Mouse (Mus musculus): Measurements from ENCODE around the gene Trim40. TPM values are rescaled to one million over a fixed set of nuclear protein-coding genes. Genes with fewer than 3 reads are reported as not detected.

The Trim40 gene
- total RNA-seq, 1 experiment, result 0.18 TPM

DNA sequence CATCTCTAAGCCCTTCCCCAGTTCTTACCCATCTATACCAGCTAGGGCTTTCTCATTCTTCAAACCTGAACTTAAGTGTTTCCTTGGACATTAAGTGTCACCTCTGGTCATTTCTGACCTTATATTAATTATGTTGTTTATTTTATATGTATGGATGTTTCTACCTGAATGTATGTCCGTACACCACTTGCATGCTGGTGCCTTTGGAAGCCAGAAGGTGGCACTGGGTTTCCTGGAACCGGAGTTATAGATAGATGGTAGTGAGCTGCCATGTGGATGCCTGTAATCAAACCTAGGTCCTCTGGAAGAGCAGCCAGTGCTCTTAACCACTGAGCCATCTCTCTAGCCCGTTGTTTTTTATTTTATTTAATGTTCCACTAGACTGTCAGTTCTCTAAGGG, 34.4 kb downstream of the Trim40 start:
- in situ Hi-C loops (cut with MboI; ENCODE audit: low sequenced_read_pairs in 2 of 2, unreplicated experiment in 2 of 2), result no loop called here
- peaks cover 51% of the 10 kb centered on the region for H3K36me3 ChIP-seq (ENCODE audit: control insufficient read depth, insufficient read depth, low read length, poor library complexity, severe bottlenecking)
- no peak for DNase-seq (ENCODE audit: low read depth, low spot score)

DNA sequence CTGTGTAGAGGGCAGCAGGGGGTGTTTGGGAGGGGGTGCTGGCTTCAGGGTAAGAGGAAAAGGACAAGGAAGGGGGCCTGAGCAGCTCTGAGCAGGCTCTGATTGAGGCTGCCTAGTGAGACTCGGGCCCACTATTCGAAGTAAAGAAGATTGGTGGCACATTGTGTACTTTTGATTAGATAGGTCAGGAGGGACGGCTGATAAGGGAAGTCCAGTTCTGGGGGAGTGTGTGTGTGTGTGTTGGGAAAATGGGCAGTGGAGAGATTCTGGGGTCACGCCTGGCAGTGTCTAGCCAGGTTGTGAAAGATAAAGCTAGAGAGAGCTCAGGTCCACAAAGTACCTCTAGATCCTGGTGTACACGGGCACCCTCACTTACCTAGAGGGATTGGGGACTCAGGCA, 38.3 kb downstream of the Trim40 start:
- H3K9ac ChIP-seq (ENCODE audit: insufficient read depth, low read depth, low read length, poor library complexity, severe bottlenecking), result no peak overlapping the region
- H3K9me3 ChIP-seq (ENCODE audit: control insufficient read depth, insufficient read depth, low read depth, low read length), result no peaks in the 10 kb centered on the region
- no peak for TF ChIP-seq MAFK (IDR thresholded peaks at IDR 0.05; ENCODE audit: insufficient read depth, low read depth, low read length)
- TF ChIP-seq ZC3H11A (IDR thresholded peaks at IDR 0.05; ENCODE audit: borderline replicate concordance, low read depth, low read length), result no peak
- TF ChIP-seq CHD2 (IDR thresholded peaks at IDR 0.05; ENCODE audit: low read depth, low read length), result no peak
- TF ChIP-seq ZNF384 (IDR thresholded peaks at IDR 0.05; ENCODE audit: low read depth, low read length), result no peak
- TF ChIP-seq HCFC1 (IDR thresholded peaks at IDR 0.05; ENCODE audit: borderline replicate concordance, insufficient read depth, low read length), result no peak
- in situ Hi-C loops (cut with MboI; ENCODE audit: low sequenced_read_pairs in 2 of 2, unreplicated experiment in 2 of 2), result no loop called here
- H3K4me3 ChIP-seq (ENCODE audit: insufficient read depth in 1 of 2, low read depth in 1 of 2, low read length in 2 of 2, poor library complexity in 1 of 2, severe bottlenecking in 1 of 2), result no peak overlapping the region
- peaks cover 38% of the 10 kb centered on the region for H3K36me3 ChIP-seq (ENCODE audit: control insufficient read depth, insufficient read depth, low read length, poor library complexity, severe bottlenecking)
- DNase-seq (ENCODE audit: low read depth, low spot score), result no peak
- no peak overlapping the region for H3K27ac ChIP-seq (ENCODE audit: insufficient read depth, low read depth, low read length, poor library complexity, severe bottlenecking)
- H3K4me1 ChIP-seq (ENCODE audit: control insufficient read depth in 2 of 2, insufficient read depth in 2 of 2, low read length in 2 of 2, poor library complexity in 1 of 2), result peaks cover 0 to 3% of the 10 kb centered on the region in 2 experiments; a peak in 1 of 4 replicates

More for the DNA sequence above, 34.4 kb downstream of the Trim40 start:
- Histone ChIP-seq H3K27ac (ENCODE audit: insufficient read depth, low read depth, low read length, poor library complexity, severe bottlenecking) (no peak overlapping the region), H3K4me3 (ENCODE audit: insufficient read depth in 1 of 2, low read depth in 1 of 2, low read length in 2 of 2, poor library complexity in 1 of 2, severe bottlenecking in 1 of 2) (no peak overlapping the region), H3K9ac (ENCODE audit: insufficient read depth, low read depth, low read length, poor library complexity, severe bottlenecking) (no peak overlapping the region), H3K4me1 (ENCODE audit: control insufficient read depth in 2 of 2, insufficient read depth in 2 of 2, low read length in 2 of 2, poor library complexity in 1 of 2) (peaks cover 0 to 3% of the 10 kb centered on the region in 2 experiments; a peak in 1 of 4 replicates), H3K9me3 (ENCODE audit: control insufficient read depth, insufficient read depth, low read depth, low read length) (no peaks in the 10 kb centered on the region)
- TF ChIP-seq ZC3H11A (IDR thresholded peaks at IDR 0.05; ENCODE audit: borderline replicate concordance, low read depth, low read length), result no peak
- TF ChIP-seq ZNF384 (IDR thresholded peaks at IDR 0.05; ENCODE audit: low read depth, low read length), result no peak
- TF ChIP-seq CHD2 (IDR thresholded peaks at IDR 0.05; ENCODE audit: low read depth, low read length), result no peak
- TF ChIP-seq HCFC1 (IDR thresholded peaks at IDR 0.05; ENCODE audit: borderline replicate concordance, insufficient read depth, low read length), result no peak
- no peak for TF ChIP-seq MAFK (IDR thresholded peaks at IDR 0.05; ENCODE audit: insufficient read depth, low read depth, low read length)

DNA sequence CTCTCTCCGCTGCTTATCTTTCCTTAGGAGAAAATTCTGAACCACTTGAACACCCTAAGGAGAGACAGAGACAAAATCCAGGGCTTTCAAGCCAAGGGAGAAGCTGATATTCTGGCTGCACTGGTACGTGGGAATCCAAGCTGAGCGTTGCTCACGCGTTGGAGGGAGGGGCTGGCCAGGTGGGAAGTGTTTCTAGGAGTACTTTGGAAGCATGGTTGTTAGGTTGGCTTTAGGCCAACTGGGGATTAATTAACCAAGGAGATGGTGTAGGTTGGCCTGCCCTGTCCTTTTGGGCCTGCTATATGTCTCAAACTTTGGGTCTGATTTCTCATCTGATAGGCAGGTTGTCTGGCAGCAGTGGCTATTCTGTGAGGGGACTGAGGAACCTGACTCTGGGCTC, 38.7 kb downstream of the Trim40 start:
- H3K4me1 ChIP-seq (ENCODE audit: control insufficient read depth in 2 of 2, insufficient read depth in 2 of 2, low read length in 2 of 2, poor library complexity in 1 of 2), result peaks cover 0 to 5% of the 10 kb centered on the region in 2 experiments; a peak in 1 of 4 replicates
- no peak overlapping the region for H3K9ac ChIP-seq (ENCODE audit: insufficient read depth, low read depth, low read length, poor library complexity, severe bottlenecking)
- peaks cover 38% of the 10 kb centered on the region for H3K36me3 ChIP-seq (ENCODE audit: control insufficient read depth, insufficient read depth, low read length, poor library complexity, severe bottlenecking)
- DNase-seq (ENCODE audit: low read depth, low spot score), result no peak
- TF ChIP-seq CHD2 (IDR thresholded peaks at IDR 0.05; ENCODE audit: low read depth, low read length) (no peak), ZNF384 (IDR thresholded peaks at IDR 0.05; ENCODE audit: low read depth, low read length) (no peak), HCFC1 (IDR thresholded peaks at IDR 0.05; ENCODE audit: borderline replicate concordance, insufficient read depth, low read length) (no peak), MAFK (IDR thresholded peaks at IDR 0.05; ENCODE audit: insufficient read depth, low read depth, low read length) (no peak), ZC3H11A (IDR thresholded peaks at IDR 0.05; ENCODE audit: borderline replicate concordance, low read depth, low read length) (no peak)
- in situ Hi-C loops (cut with MboI; ENCODE audit: low sequenced_read_pairs in 2 of 2, unreplicated experiment in 2 of 2), result no loop called here
- H3K27ac ChIP-seq (ENCODE audit: insufficient read depth, low read depth, low read length, poor library complexity, severe bottlenecking), result no peak overlapping the region
- H3K9me3 ChIP-seq (ENCODE audit: control insufficient read depth, insufficient read depth, low read depth, low read length), result no peaks in the 10 kb centered on the region
- H3K4me3 ChIP-seq (ENCODE audit: insufficient read depth in 1 of 2, low read depth in 1 of 2, low read length in 2 of 2, poor library complexity in 1 of 2, severe bottlenecking in 1 of 2), result no peak overlapping the region

DNA sequence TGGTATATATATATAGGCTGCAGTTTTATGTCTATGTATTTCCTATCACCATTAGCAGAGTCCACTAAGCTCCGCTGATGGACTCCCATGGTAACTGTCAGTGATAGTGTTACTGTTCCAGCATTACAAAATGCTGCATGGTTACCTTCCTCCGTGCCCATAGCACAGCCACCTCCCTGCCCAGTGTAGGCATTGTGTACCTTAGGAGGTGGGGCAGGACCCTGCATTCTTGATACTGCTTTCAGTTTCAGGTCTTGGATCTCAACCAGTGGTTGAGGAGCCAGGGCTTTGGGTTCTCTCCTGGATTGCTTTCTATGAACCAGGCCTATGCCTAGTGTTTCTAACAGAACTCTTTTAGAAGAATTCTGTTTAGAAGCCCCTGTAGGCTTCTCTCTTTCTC, 39.9 kb downstream of the Trim40 start:
- Histone ChIP-seq H3K27ac (ENCODE audit: insufficient read depth, low read depth, low read length, poor library complexity, severe bottlenecking) (no peak overlapping the region), H3K9me3 (ENCODE audit: control insufficient read depth, insufficient read depth, low read depth, low read length) (no peaks in the 10 kb centered on the region), H3K4me1 (ENCODE audit: control insufficient read depth in 2 of 2, insufficient read depth in 2 of 2, low read length in 2 of 2, poor library complexity in 1 of 2) (peaks cover 0 to 12% of the 10 kb centered on the region in 2 experiments; a peak in 2 of 4 replicates), H3K9ac (ENCODE audit: insufficient read depth, low read depth, low read length, poor library complexity, severe bottlenecking) (no peak overlapping the region), H3K4me3 (ENCODE audit: insufficient read depth in 1 of 2, low read depth in 1 of 2, low read length in 2 of 2, poor library complexity in 1 of 2, severe bottlenecking in 1 of 2) (no peak overlapping the region), H3K36me3 (ENCODE audit: control insufficient read depth, insufficient read depth, low read length, poor library complexity, severe bottlenecking) (peaks cover 34% of the 10 kb centered on the region)
- in situ Hi-C loops (cut with MboI; ENCODE audit: low sequenced_read_pairs in 2 of 2, unreplicated experiment in 2 of 2), result no loop called here
- no peak for DNase-seq (ENCODE audit: low read depth, low spot score)
- TF ChIP-seq MAFK (IDR thresholded peaks at IDR 0.05; ENCODE audit: insufficient read depth, low read depth, low read length) (no peak), ZC3H11A (IDR thresholded peaks at IDR 0.05; ENCODE audit: borderline replicate concordance, low read depth, low read length) (no peak), HCFC1 (IDR thresholded peaks at IDR 0.05; ENCODE audit: borderline replicate concordance, insufficient read depth, low read length) (no peak), CHD2 (IDR thresholded peaks at IDR 0.05; ENCODE audit: low read depth, low read length) (no peak), ZNF384 (IDR thresholded peaks at IDR 0.05; ENCODE audit: low read depth, low read length) (no peak)

DNA sequence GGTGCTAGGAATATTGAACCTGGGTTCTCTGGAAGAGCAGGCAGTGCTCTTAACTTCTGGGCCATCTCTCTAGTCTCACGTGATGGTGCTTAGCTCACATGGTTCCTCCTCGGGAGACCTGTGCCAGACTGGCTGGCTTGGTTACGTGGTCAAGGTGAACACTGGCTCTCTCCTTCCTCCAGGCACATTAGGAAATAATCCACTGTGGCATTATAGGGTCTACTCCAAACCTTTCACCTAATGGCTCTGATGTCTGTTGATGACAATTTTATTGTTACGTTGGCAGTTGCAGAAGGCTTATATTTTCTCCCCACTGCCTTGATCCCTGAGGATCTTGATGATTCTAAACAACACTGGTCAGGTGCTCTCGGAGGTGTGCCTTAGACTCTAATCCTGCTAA, 41.0 kb downstream of the Trim40 start:
- no peak for DNase-seq (ENCODE audit: low read depth, low spot score)
- Histone ChIP-seq H3K9me3 (ENCODE audit: control insufficient read depth, insufficient read depth, low read depth, low read length) (no peaks in the 10 kb centered on the region), H3K4me1 (ENCODE audit: control insufficient read depth in 2 of 2, insufficient read depth in 2 of 2, low read length in 2 of 2, poor library complexity in 1 of 2) (peaks cover 2 to 12% of the 10 kb centered on the region in 2 experiments; a peak in 3 of 4 replicates), H3K4me3 (ENCODE audit: insufficient read depth in 1 of 2, low read depth in 1 of 2, low read length in 2 of 2, poor library complexity in 1 of 2, severe bottlenecking in 1 of 2) (no peak overlapping the region), H3K27ac (ENCODE audit: insufficient read depth, low read depth, low read length, poor library complexity, severe bottlenecking) (no peak overlapping the region), H3K36me3 (ENCODE audit: control insufficient read depth, insufficient read depth, low read length, poor library complexity, severe bottlenecking) (peaks cover 31% of the 10 kb centered on the region), H3K9ac (ENCODE audit: insufficient read depth, low read depth, low read length, poor library complexity, severe bottlenecking) (no peak overlapping the region)
- in situ Hi-C loops (cut with MboI; ENCODE audit: low sequenced_read_pairs in 2 of 2, unreplicated experiment in 2 of 2), result no loop called here
- TF ChIP-seq HCFC1 (IDR thresholded peaks at IDR 0.05; ENCODE audit: borderline replicate concordance, insufficient read depth, low read length) (no peak), ZC3H11A (IDR thresholded peaks at IDR 0.05; ENCODE audit: borderline replicate concordance, low read depth, low read length) (no peak), CHD2 (IDR thresholded peaks at IDR 0.05; ENCODE audit: low read depth, low read length) (no peak), MAFK (IDR thresholded peaks at IDR 0.05; ENCODE audit: insufficient read depth, low read depth, low read length) (no peak), ZNF384 (IDR thresholded peaks at IDR 0.05; ENCODE audit: low read depth, low read length) (no peak)

All from ES-E14 (cell line).